ENCODE assay signal across 18 mouse cellular contexts in the genomic region with DNA sequence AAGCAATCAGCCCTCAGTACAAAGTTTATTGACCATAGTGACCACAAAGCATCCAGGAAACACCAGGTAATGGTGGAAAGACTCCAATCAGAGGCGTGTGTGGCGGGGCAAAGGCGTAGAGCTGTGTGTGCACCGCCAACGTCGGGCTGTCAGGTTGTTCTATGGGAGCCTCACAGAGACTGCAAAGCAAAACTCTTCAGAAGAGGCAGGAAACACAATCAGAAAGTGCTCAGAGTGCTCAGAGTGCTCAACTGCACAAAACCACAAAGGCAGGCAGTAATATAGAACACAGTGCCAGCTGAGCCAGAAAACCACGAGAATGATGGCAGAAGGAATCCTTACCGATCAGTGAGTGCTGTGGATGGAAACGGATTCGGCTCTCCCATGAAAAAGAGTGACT. TPM values are rescaled to one million over a fixed set of nuclear protein-coding genes. Genes with fewer than 3 reads are reported as not detected.
DNase-seq lines count a peak whose midpoint lies in the region; TF ChIP-seq lines count a peak whose summit lies in the region.
"Had no signal": no experiment of that assay in that cellular context is flagged by ENCODE, and none has a peak within 500 bp of the region (broad histone marks: within the 10 kb centered on the region; RNA-seq: fewer than 3 reads in every experiment).

No protein-coding gene starts in this region.

- TF ChIP-seq CTCF in spleen, adult 2 months (IDR thresholded peaks at IDR 0.05; ENCODE audit: extremely low read depth, insufficient read depth, insufficient read length, insufficient replicate concordance) = no peak
- no peak for TF ChIP-seq CTCF in bone marrow macrophage, adult 2 months (IDR thresholded peaks at IDR 0.05; ENCODE audit: low read depth, low read length)
- TF ChIP-seq CTCF in thymus, adult 2 months (IDR thresholded peaks at IDR 0.05; ENCODE audit: borderline replicate concordance, control insufficient read depth, extremely low read depth, insufficient read depth, low read length, poor library complexity) = no peak
- TF ChIP-seq CTCF in cerebellum, adult 2 months (IDR thresholded peaks at IDR 0.05; ENCODE audit: borderline replicate concordance, insufficient read depth, low read depth, low read length) = no peak

- WGBS in spleen, adult 2 months = 14% methylated on average over 10 of the region's 10 CpGs
- WGBS in thymus, adult 2 months = 2% methylated on average over 10 of the region's 10 CpGs
- 86% methylated on average over 10 of the region's 10 CpGs for WGBS in cerebellum, adult 2 months

- DNase-seq in spleen, adult 2 months (ENCODE audit: low read depth in 1 of 2, low spot score in 2 of 2) = peak in 1 of 2 experiments; percentile 35
- DNase-seq in spleen, postnatal 4 days (ENCODE audit: low spot score in 2 of 2) = no peak
- peak; percentile 72 for DNase-seq in thymus, adult 2 months
- DNase-seq in frontal cortex, postnatal 36 days (ENCODE audit: low spot score in 2 of 2) = no peak
- no peak for DNase-seq in cerebellum, adult 2 months
- DNase-seq in adrenal gland, adult 8-10 months = no peak
- DNase-seq: cerebellum, adult 9-10 months; heart, postnatal 4 days; left cerebral cortex, postnatal 4 days; liver, embryonic 13.5 days; lung, postnatal 10 days; right cerebral cortex, adult 18-20 months had no signal

- H3K27me3 ChIP-seq in spleen, adult 2 months (ENCODE audit: control insufficient read depth, insufficient read depth, low read length) = no peaks in the 10 kb centered on the region
- no peaks in the 10 kb centered on the region for H3K27me3 ChIP-seq in thymus, adult 2 months (ENCODE audit: control insufficient read depth, insufficient read depth, low read length)
- H3K27me3 ChIP-seq in cerebellum, adult 2 months (ENCODE audit: control insufficient read depth, insufficient read depth, low read length) = no peaks in the 10 kb centered on the region
- H3K27me3 ChIP-seq: heart, embryonic 12.5 days; liver, embryonic 13.5 days; midbrain, embryonic 12.5 days had no signal

- H3K27ac ChIP-seq in spleen, adult 2 months (ENCODE audit: insufficient read depth, low read length) = peak overlapping the region; percentile 86
- peak overlapping the region; percentile 97 for H3K27ac ChIP-seq in bone marrow macrophage, adult 2 months (ENCODE audit: insufficient read depth, low read depth, low read length)
- peak overlapping the region; percentile 79 for H3K27ac ChIP-seq in thymus, adult 2 months (ENCODE audit: control insufficient read depth, insufficient read depth, low read length)
- H3K27ac ChIP-seq in cerebellum, adult 2 months (ENCODE audit: insufficient read depth, low read length) = no peak overlapping the region
- H3K27ac ChIP-seq: forebrain, embryonic 10.5 days; kidney, postnatal 0 days; midbrain, embryonic 12.5 days had no signal

- TF ChIP-seq POLR2A in spleen, adult 2 months (IDR thresholded peaks at IDR 0.05; ENCODE audit: low read depth, low read length) = no peak
- no peak for TF ChIP-seq POLR2A in bone marrow macrophage, adult 2 months (IDR thresholded peaks at IDR 0.05; ENCODE audit: borderline replicate concordance, low read depth, low read length)
- TF ChIP-seq POLR2A in thymus, adult 2 months (IDR thresholded peaks at IDR 0.05; ENCODE audit: control insufficient read depth, extremely low read depth, insufficient read depth, low read length, poor library complexity) = no peak
- TF ChIP-seq POLR2A in cerebellum, adult 2 months (IDR thresholded peaks at IDR 0.05; ENCODE audit: borderline replicate concordance, insufficient read depth, low read length) = no peak

- 0 out of 2 replicates have a peak overlapping the region, but pooled peaks have one; percentile 23 for H3K4me3 ChIP-seq in spleen, adult 2 months (ENCODE audit: extremely low read depth, insufficient read depth, insufficient read length)
- H3K4me3 ChIP-seq in bone marrow macrophage, adult 2 months (ENCODE audit: insufficient read depth, low read length) = peak overlapping the region; percentile 53
- no peak overlapping the region for H3K4me3 ChIP-seq in thymus, adult 2 months (ENCODE audit: control insufficient read depth, insufficient read depth, low read length)
- no peak overlapping the region for H3K4me3 ChIP-seq in cerebellum, adult 2 months (replicated peaks; ENCODE audit: insufficient read depth, low read depth, low read length)
- H3K4me3 ChIP-seq: forebrain, embryonic 10.5 days; heart, embryonic 12.5 days; liver, embryonic 13.5 days; midbrain, embryonic 12.5 days; myocyte had no signal

- H3K36me3 ChIP-seq in spleen, adult 2 months (ENCODE audit: control insufficient read depth, insufficient read depth, low read length) = no peaks in the 10 kb centered on the region
- H3K36me3 ChIP-seq in thymus, adult 2 months (ENCODE audit: control insufficient read depth, insufficient read depth, low read length) = no peaks in the 10 kb centered on the region
- H3K36me3 ChIP-seq: forebrain, embryonic 10.5 days; heart, embryonic 12.5 days; liver, embryonic 13.5 days; midbrain, embryonic 12.5 days had no signal

- H3K4me1 ChIP-seq in spleen, adult 2 months (ENCODE audit: control insufficient read depth, insufficient read depth, insufficient read length) = peaks cover 25% of the 10 kb centered on the region; the same call in 1 of the 2 replicates
- peaks cover 49% of the 10 kb centered on the region for H3K4me1 ChIP-seq in bone marrow macrophage, adult 2 months (ENCODE audit: control insufficient read depth, insufficient read depth, low read length)
- peaks cover 58% of the 10 kb centered on the region for H3K4me1 ChIP-seq in thymus, adult 2 months (replicated peaks; ENCODE audit: control insufficient read depth, insufficient read depth, low read length)
- peaks cover 4% of the 10 kb centered on the region for H3K4me1 ChIP-seq in cerebellum, adult 2 months (ENCODE audit: control insufficient read depth, insufficient read depth, low read length)
- H3K4me1 ChIP-seq: forebrain, embryonic 10.5 days; midbrain, embryonic 12.5 days had no signal

RNA-seq across cellular contexts. Expression of gene Unc50, which starts 43.3 kb away (rescaled TPM):
- 32.7 and 35.2 TPM in 2 replicates for polyA plus RNA-seq in spleen, adult 2 months (2012; rRNA removed)
- polyA plus RNA-seq in bone marrow macrophage, adult 2 months (2012; ENCODE audit: insufficient read depth, insufficient read length, missing spikeins) = 63.9 and 65.9 TPM in 2 replicates
- 40.7 and 49.1 TPM in 2 replicates for polyA plus RNA-seq in thymus, adult 2 months (2012; rRNA removed)
- 96.5 and 105 TPM in 2 replicates for polyA plus RNA-seq in cerebellum, adult 2 months (2012; rRNA removed)
- 10 to 100 TPM; 72.8 to 82.8 (median 77.7) TPM for total RNA-seq in adrenal gland, adult 8-10 months (2022)

RNA-seq across cellular contexts. Expression of gene Coa5, which starts 43.3 kb away (rescaled TPM):
- polyA plus RNA-seq in spleen, adult 2 months (2012; rRNA removed) = 27.7 and 30.8 TPM in 2 replicates
- 51.7 and 56.2 TPM in 2 replicates for polyA plus RNA-seq in bone marrow macrophage, adult 2 months (2012; ENCODE audit: insufficient read depth, insufficient read length, missing spikeins)
- polyA plus RNA-seq in thymus, adult 2 months (2012; rRNA removed) = 56.3 and 61.3 TPM in 2 replicates
- polyA plus RNA-seq in cerebellum, adult 2 months (2012; rRNA removed) = 50.3 and 53.0 TPM in 2 replicates
- total RNA-seq in adrenal gland, adult 8-10 months (2022) = 100 to 1,000 TPM in 3 of 4 experiments, 10 to 100 TPM in 1; 90.0 to 125 (median 111) TPM

Comparison
In these comparisons a context has a peak if more than half of its experiments do, and no peak if none do; other contexts are left out.
1. H3K4me3 ChIP-seq: peak in spleen, adult 2 months (single experiment) and bone marrow macrophage, adult 2 months (single experiment); none in thymus, adult 2 months (single experiment) and cerebellum, adult 2 months (single experiment).